Mouse (Mus musculus): ENCODE data around the gene Dnajc4.

DNA sequence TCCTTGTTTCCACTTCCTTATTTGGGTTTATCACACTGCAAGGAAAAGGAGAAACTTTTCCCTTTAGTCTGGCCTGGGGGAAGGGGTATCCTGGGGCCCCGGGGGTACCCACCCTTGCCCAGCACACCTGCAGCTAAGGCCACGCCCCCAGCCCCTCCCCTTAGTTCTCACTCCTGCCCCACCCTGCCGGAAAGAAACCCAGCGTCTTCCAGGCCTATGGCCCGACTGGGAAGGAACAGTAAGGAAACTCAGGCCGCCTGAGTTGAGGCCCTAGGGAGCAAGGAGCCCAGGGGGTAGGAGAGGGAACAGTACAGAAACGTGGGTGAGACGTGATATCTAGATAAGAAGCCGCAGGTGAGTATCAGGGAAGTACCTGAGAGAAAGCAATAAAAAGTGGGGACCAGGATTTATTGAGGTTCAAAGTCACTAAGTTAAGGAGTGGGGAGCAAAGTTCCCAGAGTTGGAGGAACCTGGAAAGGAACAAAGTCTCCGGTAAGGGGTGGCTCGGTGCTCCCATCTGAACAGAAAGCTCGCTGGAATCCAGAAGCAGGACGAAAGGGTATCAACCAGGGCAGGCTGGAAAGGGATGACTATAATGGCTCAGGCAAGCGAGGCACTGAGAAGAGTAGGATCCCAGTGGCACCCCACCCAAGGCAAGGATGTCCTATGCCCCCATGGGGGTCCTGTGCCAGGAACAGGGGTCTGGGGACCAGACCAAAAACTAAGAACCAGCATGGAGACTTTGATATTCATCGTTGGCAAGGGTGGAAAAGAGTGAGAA lies 23.7 kb downstream of the Dnajc4 start:
- TF ChIP-seq POLR2A (IDR thresholded peaks at IDR 0.05; ENCODE audit: insufficient read length, low read depth) (no peak), MYOD1 (IDR thresholded peaks at IDR 0.05; ENCODE audit: control insufficient read depth in 1 of 3, insufficient read length in 2 of 3, low read depth in 2 of 3) (no peak), TCF3 (IDR thresholded peaks at IDR 0.05; ENCODE audit: insufficient read length, low read depth) (no peak), MAX (IDR thresholded peaks at IDR 0.05; ENCODE audit: low read depth) (no peak), MYOG (IDR thresholded peaks at IDR 0.05; ENCODE audit: control insufficient read depth in 1 of 3, insufficient read depth in 1 of 3, insufficient read length in 2 of 3, low read depth in 2 of 3) (no peak), CEBPB (IDR thresholded peaks at IDR 0.05; ENCODE audit: insufficient read depth, poor library complexity, severe bottlenecking) (no peak), TCF12 (IDR thresholded peaks at IDR 0.05; ENCODE audit: insufficient read depth, poor library complexity, severe bottlenecking) (no peak)
